Mouse (Mus musculus) c-Kit-negative CD71-positive TER-119-positive erythroid progenitor cells, embryonic 14.5 days (primary cell): ENCODE data around the gene Vac14.

ENCODE experiments used
- DNase-seq: peaks from one replicate; pipeline ENCODE4 v3.0.0-alpha.2; 2013; ENCODE audit warnings: low read depth, low spot score

Gene Vac14

GRCm38 (mm10) chr8:110717131-110717530 is 98.7 kb downstream of the Vac14 start:
- DNase-seq: no peak

- no peak for DNase-seq
Observed at GRCm38 (mm10) chr8:110718209-110718968, 100.0 kb downstream of the Vac14 start.

GRCm38 (mm10) chr8:110718969-110719670 is 100.7 kb downstream of the Vac14 start:
- DNase-seq: no peak

GRCm38 (mm10) chr8:110719898-110720653 is 101.7 kb downstream of the Vac14 start:
- no peak for DNase-seq

GRCm38 (mm10) chr8:110720685-110721598 is 102.6 kb downstream of the Vac14 start, which contains the start of gene Mtss1l:
Gene Mtss1l (plus strand): TSS chr8:110721476.
- no peak for DNase-seq

- no peak for DNase-seq
Observed at GRCm38 (mm10) chr8:110721606-110722413, 103.4 kb downstream of the Vac14 start.

- DNase-seq: no peak
Observed at GRCm38 (mm10) chr8:110722414-110723011, 104.1 kb downstream of the Vac14 start.

- DNase-seq: no peak
Observed at GRCm38 (mm10) chr8:110724493-110724892, 106.1 kb downstream of the Vac14 start.

GRCm38 (mm10) chr8:110725084-110725838 is 106.9 kb downstream of the Vac14 start:
- no peak for DNase-seq

- no peak for DNase-seq
Observed at GRCm38 (mm10) chr8:110726893-110727292, 108.5 kb downstream of the Vac14 start.

GRCm38 (mm10) chr8:110731346-110731859 is 113.0 kb downstream of the Vac14 start:
- no peak for DNase-seq

- DNase-seq: no peak
Observed at GRCm38 (mm10) chr8:110733036-110733435, 114.7 kb downstream of the Vac14 start.

- DNase-seq: no peak
Observed at GRCm38 (mm10) chr8:110738591-110739195, 120.3 kb downstream of the Vac14 start.

GRCm38 (mm10) chr8:110740629-110741175 is 122.3 kb downstream of the Vac14 start:
- no peak for DNase-seq

GRCm38 (mm10) chr8:110741816-110742451 is 123.5 kb downstream of the Vac14 start:
- DNase-seq: no peak

- no peak for DNase-seq
Observed at GRCm38 (mm10) chr8:110742452-110742818, 124.0 kb downstream of the Vac14 start.

- no peak for DNase-seq
Observed at GRCm38 (mm10) chr8:110745162-110745561, 126.8 kb downstream of the Vac14 start.

GRCm38 (mm10) chr8:110746661-110747060 is 128.3 kb downstream of the Vac14 start:
- no peak for DNase-seq
